Mouse (Mus musculus): ENCODE results near the gene Prune1.

DNA sequence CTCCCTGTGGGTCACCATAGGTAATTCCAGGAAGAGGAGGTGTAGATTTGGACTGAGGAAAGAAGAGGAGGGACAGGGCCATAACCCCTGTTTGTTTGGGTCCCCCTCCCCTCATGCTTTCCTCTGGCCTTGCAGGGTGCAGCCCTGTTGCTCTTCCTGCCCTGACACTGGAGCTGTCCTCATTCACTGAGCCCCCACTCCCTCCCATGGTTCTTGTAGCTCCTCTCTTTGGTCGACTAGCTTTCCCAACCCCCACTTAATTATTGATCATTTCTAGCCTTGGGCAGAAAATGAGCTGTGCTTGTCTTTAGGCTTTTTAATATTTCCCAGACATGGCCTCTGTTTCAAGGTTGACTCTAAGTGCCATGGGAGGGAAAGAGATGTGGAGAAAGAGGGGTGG, 2.2 kb upstream of the Prune1 start:
- TF ChIP-seq PAX5 (IDR thresholded peaks at IDR 0.05; ENCODE audit: low read length) (no peak), USF2 (conservative IDR thresholded peaks at IDR 0.05; ENCODE audit: low read depth, low read length) (no peak), CTCF (conservative IDR thresholded peaks at IDR 0.05 in 1 of 2, IDR thresholded peaks at IDR 0.05 in 1 of 2; ENCODE audit: low read depth in 2 of 2, low read length in 2 of 2) (no peak), EP300 (IDR thresholded peaks at IDR 0.05; ENCODE audit: low read length) (no peak), E2F4 (IDR thresholded peaks at IDR 0.05; ENCODE audit: insufficient replicate concordance, low read depth, low read length) (no peak), MAZ (IDR thresholded peaks at IDR 0.05; ENCODE audit: low read depth, low read length) (no peak), HCFC1 (IDR thresholded peaks at IDR 0.05; ENCODE audit: low read depth, low read length) (no peak), SIN3A (IDR thresholded peaks at IDR 0.05; ENCODE audit: low read length) (no peak), MAX (IDR thresholded peaks at IDR 0.05; ENCODE audit: low read length) (no peak), TBP (conservative IDR thresholded peaks at IDR 0.05; ENCODE audit: low read depth, low read length) (no peak), CHD2 (IDR thresholded peaks at IDR 0.05; ENCODE audit: low read length) (no peak), ELF1 (IDR thresholded peaks at IDR 0.05; ENCODE audit: low read depth, low read length) (no peak), POLR2A (IDR thresholded peaks at IDR 0.05; ENCODE audit: low read depth, low read length) (no peak)
